Mouse (Mus musculus) fat pad, adult 2 months (tissue): ENCODE results near the gene Pgap2.
A peak's percentile ranks its signal among the peaks of the same experiment; 100 is the strongest.

ENCODE experiments used
- DNase-seq: peaks from one replicate; pipeline ENCODE4 v3.0.0-alpha.2; 2011; ENCODE audit warnings: low read depth, low spot score; ENCODE audit errors: extremely low read depth

Gene Pgap2

DNA sequence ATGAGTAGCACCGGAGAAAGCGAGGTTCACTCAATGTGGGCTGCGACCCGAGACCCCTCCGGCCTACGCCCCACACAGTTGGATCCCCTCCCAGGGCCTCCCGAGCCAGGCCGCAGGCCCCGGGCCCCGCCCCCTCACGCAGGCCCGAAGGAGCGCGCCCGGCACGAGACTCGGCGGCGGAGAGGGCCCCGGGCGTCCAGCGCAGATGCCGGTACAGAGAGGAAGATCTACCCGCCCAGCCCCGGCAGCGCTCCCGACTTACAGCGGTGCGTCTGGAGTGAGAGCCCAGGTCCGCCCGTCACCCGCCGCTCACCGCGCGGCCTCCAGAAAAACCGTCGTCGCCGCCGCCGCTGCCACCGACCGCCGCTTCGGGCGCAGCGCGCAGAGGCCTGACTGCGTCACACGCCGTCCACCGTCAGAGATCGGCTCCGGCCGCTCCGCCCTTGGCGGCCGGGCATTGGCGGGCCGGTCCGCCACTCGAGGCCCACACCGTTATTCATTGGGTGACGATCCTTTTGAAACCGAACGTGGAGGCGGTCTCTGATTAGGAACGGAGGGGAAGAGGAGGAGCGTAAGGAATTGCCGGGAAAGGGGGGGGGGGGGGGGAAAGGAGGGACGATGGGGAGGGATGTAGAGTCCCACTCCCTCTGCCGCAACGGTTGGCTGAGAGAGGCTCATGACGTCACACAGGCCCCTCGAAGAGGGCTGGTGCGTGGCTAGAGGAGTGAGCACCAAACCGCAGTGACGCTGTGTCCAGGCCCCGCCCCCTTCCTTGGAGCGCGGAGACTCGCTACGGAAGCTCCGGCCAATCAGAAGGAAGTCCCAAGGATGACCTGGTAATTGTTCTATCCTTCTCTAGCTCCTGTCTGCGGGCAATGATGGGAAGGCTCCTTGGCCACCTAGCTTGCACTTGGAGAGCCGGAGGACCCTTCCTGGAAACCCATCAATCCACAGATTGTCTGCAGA lies at the start of gene Pgap2, which contains the start of gene Nup98:
Gene Pgap2 (plus strand): TSS at position 453 of the 966 bp plus-strand sequence.
Gene Nup98 (minus strand): TSS at position 421 of the 966 bp plus-strand sequence.
- peak; percentile 65 for DNase-seq

DNA sequence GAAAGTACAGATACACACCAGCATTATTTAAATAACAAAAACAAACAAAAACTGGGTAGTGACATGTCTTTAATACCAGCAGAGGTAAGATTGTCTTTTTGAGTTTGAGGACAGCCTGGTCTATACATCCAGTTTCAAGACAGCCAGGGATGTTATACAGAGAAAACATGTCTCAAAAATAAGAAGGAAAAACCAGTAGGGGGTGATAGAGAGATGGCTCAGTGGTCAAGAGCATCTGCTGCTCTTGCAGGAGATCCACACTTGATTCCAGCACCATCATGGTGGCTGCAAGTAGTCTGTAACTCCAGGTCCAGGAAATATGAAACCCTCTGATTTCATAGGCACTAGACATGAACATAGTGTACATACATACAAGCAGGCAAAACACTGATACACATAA lies 39.7 kb upstream of the Pgap2 start:
- DNase-seq = no peak

DNA sequence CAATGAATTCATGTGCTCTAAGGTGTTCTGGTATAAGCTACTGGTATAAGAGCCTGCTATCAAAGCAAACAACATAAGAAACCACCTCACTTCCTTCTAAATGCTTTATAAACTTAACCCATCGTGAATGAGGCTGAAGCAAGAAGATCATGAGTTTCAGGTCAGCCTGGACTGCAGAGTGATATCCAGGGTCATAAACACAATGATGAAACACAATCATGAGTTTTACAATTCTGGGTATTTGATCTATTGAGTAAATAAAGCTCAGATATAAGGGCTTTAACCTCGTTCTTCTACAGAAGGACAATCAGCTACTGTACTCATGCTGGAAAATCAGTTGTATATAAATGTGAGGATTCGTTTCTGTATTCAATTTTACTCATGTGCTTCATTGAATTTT lies 26.2 kb upstream of the Pgap2 start:
- DNase-seq = no peak

- DNase-seq = no peak
Observed at GRCm38 (mm10) chr7:102192356-102192755, 17.7 kb upstream of the Pgap2 start.

DNA sequence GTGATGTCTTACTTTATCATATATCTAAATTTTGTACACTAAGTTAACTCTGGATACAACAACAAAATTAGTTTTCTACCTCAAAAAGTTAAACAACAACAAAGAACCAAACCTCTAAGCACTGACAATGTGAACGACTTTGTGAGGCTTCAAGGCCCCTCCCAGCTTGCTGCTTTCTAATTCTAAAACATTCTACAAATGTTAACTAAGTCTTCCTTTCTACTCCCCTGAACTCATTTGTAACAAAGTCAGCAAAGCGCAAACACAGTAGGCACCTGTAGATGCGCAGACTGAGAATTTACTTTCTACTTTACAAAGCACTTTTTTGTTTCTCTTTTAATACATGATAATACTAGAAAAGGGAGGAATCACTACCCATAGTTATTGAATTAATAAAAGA lies 9.4 kb upstream of the Pgap2 start:
- DNase-seq = no peak

DNA sequence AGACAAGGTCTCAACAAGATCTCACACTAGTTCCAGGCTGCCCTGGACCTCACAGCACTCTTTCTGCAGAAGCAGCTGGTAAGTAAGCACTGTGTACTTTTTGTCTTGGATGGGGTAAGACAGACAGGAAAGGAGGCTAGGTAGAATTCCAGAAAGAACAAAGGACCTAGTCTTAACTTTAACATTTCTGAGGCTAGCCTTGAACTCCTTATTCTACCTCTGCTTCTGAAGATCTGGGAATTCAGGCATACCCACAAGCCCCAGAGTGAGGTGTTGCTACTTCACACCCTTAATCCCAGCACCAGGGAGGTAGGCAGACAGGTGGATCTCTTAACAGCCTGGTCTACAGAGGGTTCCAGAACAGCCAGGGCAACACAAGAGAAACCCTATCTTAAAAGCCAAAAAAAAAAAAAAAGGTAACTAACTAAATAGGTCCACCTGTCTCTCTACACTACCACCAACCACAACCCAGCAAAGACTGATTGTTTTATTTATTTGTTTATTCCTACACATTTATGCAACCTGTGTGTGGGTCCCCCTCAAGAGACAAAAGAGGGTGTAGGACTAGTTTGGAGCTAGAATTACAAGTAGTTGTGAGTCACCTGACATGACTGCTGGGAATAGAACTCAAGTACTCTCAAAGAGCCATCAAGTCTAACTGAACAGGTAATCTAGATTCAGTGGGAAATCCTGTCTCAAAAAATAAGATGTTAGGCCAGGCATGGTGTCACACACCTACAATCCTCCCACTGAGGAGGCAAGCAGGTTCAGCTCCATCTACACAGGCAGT lies 8.8 kb upstream of the Pgap2 start:
- no peak for DNase-seq

GRCm38 (mm10) chr7:102204296-102204857 lies 5.6 kb upstream of the Pgap2 start:
- no peak for DNase-seq

DNA sequence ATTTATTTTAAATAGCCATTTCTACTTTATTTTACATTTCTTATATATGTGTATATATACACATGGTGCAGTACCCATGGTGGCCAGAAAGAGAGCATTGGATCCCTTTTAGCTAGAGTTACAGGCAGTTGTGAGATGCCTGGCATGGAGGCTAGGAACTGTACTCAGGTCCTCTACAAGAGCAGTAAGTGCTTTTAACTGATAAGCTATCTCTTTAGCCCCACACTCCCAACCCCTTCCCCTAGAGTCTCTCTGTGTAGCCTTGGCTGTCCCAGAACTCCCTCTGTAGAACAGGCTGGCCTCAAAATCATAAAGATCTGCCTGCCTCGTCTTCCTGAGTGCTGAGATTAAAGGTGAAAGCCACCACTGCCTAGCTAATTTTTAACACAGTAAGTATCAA lies 4.4 kb upstream of the Pgap2 start:
- no peak for DNase-seq

GRCm38 (mm10) chr7:102208806-102209363 lies 1.1 kb upstream of the Pgap2 start:
- DNase-seq = no peak

GRCm38 (mm10) chr7:102211071-102211470 lies 1.1 kb downstream of the Pgap2 start:
- no peak for DNase-seq

- DNase-seq = no peak
Observed at GRCm38 (mm10) chr7:102221899-102222298, 11.9 kb downstream of the Pgap2 start.

GRCm38 (mm10) chr7:102222336-102222735 lies 12.3 kb downstream of the Pgap2 start:
- DNase-seq = no peak

GRCm38 (mm10) chr7:102222830-102223556 lies 13.0 kb downstream of the Pgap2 start:
- no peak for DNase-seq

GRCm38 (mm10) chr7:102223883-102224738 lies 14.1 kb downstream of the Pgap2 start:
- no peak for DNase-seq

- DNase-seq = no peak
Observed at GRCm38 (mm10) chr7:102226051-102226450, 16.0 kb downstream of the Pgap2 start.

DNA sequence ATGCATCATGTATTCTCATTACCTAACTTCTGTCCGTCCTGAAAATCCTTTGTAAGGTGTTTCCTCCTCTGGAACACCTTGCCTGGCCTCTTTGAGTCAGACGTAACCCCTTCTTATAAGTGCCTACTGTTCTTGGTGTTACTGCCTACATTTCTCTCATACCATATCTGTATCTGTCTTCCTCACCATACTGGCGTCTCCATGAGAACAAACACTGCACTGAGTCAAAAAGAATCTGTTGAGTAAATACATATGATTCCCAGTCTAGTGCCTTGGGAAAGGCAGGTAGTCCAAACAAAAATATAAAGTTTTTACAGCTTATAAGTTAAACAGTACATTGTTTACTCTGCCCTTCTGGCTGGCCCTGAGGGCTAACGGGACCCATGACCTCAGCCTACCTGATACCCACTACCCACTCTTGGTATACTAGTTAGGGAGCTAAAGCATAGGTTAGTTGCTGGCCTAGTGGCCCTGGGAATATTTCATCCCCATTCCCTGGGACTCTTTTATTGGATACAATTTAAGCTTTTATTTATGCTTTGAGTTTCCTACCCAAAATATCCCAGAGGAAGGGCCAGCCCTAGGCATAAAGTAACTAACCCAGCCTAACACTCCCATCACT lies 18.2 kb downstream of the Pgap2 start:
- DNase-seq = no peak

- DNase-seq = no peak
Observed at GRCm38 (mm10) chr7:102229814-102230213, 19.8 kb downstream of the Pgap2 start.

- no peak for DNase-seq
Observed at GRCm38 (mm10) chr7:102233059-102233458, 23.1 kb downstream of the Pgap2 start.

DNA sequence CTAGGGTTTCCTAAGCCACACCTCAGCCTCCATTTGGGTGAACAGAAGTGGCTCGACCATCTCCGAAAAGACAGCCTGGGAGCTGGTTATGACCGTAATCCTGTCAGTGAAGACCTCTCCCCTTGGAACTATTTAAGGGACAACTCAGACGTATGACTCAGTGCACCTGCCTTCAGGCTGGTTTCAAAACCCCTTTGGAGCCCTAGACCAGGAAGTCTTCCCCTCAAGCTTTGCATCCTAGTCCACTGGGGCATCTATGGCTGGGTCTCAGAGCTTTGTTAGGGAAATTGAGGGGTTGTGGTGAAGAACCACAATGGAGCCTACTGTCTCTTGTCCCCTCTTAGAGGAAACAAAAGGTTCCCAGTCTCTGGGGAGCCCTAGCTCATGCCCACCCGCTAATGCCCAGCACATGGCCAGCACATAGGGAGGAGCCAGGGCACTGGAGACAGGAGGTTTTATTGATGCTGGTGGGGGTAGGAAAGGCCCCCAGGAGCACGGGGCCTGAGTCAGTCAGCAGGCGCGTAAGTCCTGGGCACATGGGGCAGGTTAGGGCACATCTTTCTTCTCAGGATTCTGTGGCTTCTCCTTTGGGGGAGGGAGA lies 28.8 kb downstream of the Pgap2 start:
- DNase-seq = no peak
